Mouse (Mus musculus): ENCODE data around the gene Ankrd60.

Gene Ankrd60

DNA sequence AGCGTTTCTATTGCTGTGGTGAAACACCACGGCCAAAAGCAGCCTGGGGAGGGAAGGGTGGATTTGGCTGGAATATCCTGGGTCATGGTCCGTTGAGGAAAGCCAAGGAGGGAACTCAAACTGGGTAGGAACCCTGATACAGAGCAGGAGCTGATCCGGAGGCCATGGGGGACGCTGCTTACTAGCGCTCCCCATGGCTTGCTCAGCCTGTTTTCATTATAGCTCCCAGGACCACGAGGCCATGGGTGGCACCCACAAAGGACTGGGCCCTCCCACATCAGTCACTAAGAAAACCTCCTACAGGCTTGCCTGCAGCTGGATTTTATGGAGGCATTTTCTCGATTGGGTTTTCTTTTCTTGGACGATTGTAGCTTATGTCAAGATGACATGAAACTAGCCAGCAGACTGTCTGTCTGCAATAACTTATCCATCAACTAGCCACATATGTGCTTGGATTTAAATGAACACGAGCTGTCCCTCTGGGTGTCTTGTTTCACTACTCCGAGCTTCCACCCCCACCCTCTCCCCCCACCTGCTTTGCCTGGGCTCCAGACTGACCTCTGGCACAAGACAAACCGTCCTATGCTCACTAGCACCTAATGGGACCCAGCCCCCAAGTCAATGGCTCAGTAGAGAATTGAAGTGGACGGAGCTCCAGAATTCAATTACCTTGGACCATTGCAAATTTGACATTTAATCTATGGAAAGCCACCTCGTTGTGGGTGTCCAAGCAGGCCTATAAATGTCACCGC, 45.3 kb downstream of the Ankrd60 start:
- no peak for DNase-seq (ENCODE audit: extremely low read depth, insufficient read length, low spot score)

GRCm38 (mm10) chr2:173528493-173528892, 49.7 kb downstream of the Ankrd60 start:
- no peak for DNase-seq (ENCODE audit: extremely low read depth, insufficient read length, low spot score)

DNA sequence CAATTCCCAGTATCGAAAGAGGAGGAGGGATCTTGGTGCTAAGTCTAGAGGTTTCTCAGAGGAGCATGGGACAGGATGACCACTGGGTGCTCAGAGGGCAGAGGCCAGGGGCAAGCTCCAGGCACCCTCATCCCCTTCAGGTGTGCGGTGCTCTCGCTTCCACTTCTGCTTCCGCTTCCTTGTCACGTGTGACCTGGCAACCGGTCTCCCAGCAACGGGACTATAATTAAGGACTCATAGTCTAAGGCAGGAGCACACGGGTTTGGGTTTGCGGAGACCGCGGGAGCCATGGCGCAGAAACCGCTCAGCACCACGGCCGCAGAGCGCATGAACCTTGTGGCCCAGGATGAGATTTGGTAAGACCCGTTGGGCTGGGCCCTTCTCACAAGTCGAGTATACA, 55.8 kb downstream of the Ankrd60 start, which contains the start of gene 1700021F07Rik:
1700021F07Rik (plus strand) TSS at position 211 of the 400 bp plus-strand sequence.
- DNase-seq (ENCODE audit: extremely low read depth, insufficient read length, low spot score), result no peak

Measured in 3134 (cell line).